Mouse (Mus musculus) forebrain, embryonic 13.5 days (tissue): ENCODE results near the gene Hist1h4j. TPM values are rescaled to one million over a fixed set of nuclear protein-coding genes. Genes with fewer than 3 reads are reported as not detected.
"Not testable (repeated sequence)": the region's sequence is repeated elsewhere in the genome, so short reads cannot be mapped to it uniquely, and the experiment has no call there.

Experiments used
- ATAC-seq: fragments of 200-750 bp; cut with Nextera tagmentation; 2 replicates; pipeline ENCODE4 v1.8.0; 2017
- H3K27ac ChIP-seq: fragments of 300-500 bp; sonication (generic); 2 replicates; pipeline ENCODE4 v1.5.1; 2015; ENCODE audit warnings: inconsistent platforms, mild to moderate bottlenecking, moderate library complexity
- H3K27me3 ChIP-seq: fragments of 300-500 bp; sonication (generic); 2 replicates; pipeline ENCODE4 v1.6.1; 2015; ENCODE audit warnings: mild to moderate bottlenecking, inconsistent platforms
- H3K36me3 ChIP-seq: fragments of 300-500 bp; sonication (generic); 2 replicates; pipeline ENCODE4 v1.6.1; 2015; ENCODE audit warnings: mild to moderate bottlenecking, inconsistent platforms; ENCODE audit not compliant: poor library complexity, severe bottlenecking
- H3K4me1 ChIP-seq: fragments of 300-500 bp; sonication (generic); 2 replicates; pipeline ENCODE4 v1.6.1; 2015; ENCODE audit warnings: inconsistent platforms
- H3K4me2 ChIP-seq: fragments of 300-500 bp; sonication (generic); 2 replicates; pipeline ENCODE4 v1.6.1; 2015; ENCODE audit warnings: inconsistent platforms, mild to moderate bottlenecking, moderate library complexity
- H3K4me3 ChIP-seq: fragments of 300-500 bp; sonication (generic); 2 replicates; pipeline ENCODE4 v1.5.1; 2015; ENCODE audit warnings: mild to moderate bottlenecking, inconsistent platforms
- H3K9ac ChIP-seq: fragments of 300-500 bp; sonication (generic); 2 replicates; pipeline ENCODE4 v1.6.1; 2015; ENCODE audit warnings: mild to moderate bottlenecking, inconsistent platforms
- H3K9me3 ChIP-seq: fragments of 300-500 bp; sonication (generic); replicated peaks from 2 replicates; pipeline ENCODE4 v1.6.1; 2016; ENCODE audit warnings: inconsistent platforms
- WGBS: fragments of 180-500 bp; shearing (Covaris S2); methylation state at CpG from one replicate; pipeline ENCODE4 v1.1.7; 2015; 5-methylcytosine and 5-hydroxymethylcytosine counted together
- polyA plus RNA-seq: library from polyadenylated mRNA; unstranded; fragments of >200 nt; fragmentation: Nextera tagmentation; extraction: Ambion mirVana; gene quantifications from 2 replicates; pipeline ENCODE4 v1.2.1, GENCODE M21; 2015

Hist1h4j gene
- polyA plus RNA-seq, 1 experiment from 2014 or later: 1.9 TPM

- WGBS: 60% methylated on average over 1 of the region's 1 CpGs
- H3K27me3 ChIP-seq: no peaks in the 10 kb centered on the region
- H3K4me3 ChIP-seq: no peak overlapping the region
- no peaks in the 10 kb centered on the region for H3K9me3 ChIP-seq
- peak overlapping the region; percentile 45 for H3K4me2 ChIP-seq
- H3K27ac ChIP-seq: no peak overlapping the region
- H3K9ac ChIP-seq: no peak overlapping the region
- ATAC-seq: no peak
- H3K4me1 ChIP-seq: peaks cover 22% of the 10 kb centered on the region
- no peaks in the 10 kb centered on the region for H3K36me3 ChIP-seq
Measured at GRCm38 (mm10) chr13:21755707-21756106, 20.8 kb downstream of the Hist1h4j start.

GRCm38 (mm10) chr13:21778814-21779766, 44.2 kb downstream of the Hist1h4j start:
- Histone ChIP-seq H3K27me3 (no peaks in the 10 kb centered on the region), H3K4me3 (peak overlapping the region; percentile 53)

GRCm38 (mm10) chr13:21779767-21780731, 45.2 kb downstream of the Hist1h4j start, which contains the start of gene Hist1h1b:
TSS of gene Hist1h1b (minus strand) at chr13:21780625.
- Histone ChIP-seq H3K4me2 (peak within 1 kb of the TSS; percentile 91), H3K9ac (peak within 1 kb of the TSS; percentile 92), H3K4me1 (peaks cover 45% of the 10 kb centered on the region), H3K27ac (peak within 1 kb of the TSS; percentile 97), H3K4me3 (peak within 1 kb of the TSS; percentile 53), H3K36me3 (no peaks in the 10 kb centered on the region), H3K9me3 (no peaks in the 10 kb centered on the region), H3K27me3 (no peaks in the 10 kb centered on the region)
- under 1% methylated on average over 44 of the region's 44 CpGs for WGBS
- peak; percentile 21; the same call in 1 of the 2 replicates for ATAC-seq

More at GRCm38 (mm10) chr13:21778814-21779766, 44.2 kb downstream of the Hist1h4j start:
- H3K36me3 ChIP-seq: no peaks in the 10 kb centered on the region
- H3K9me3 ChIP-seq: no peaks in the 10 kb centered on the region
- H3K27ac ChIP-seq: peak overlapping the region; percentile 97
- peak overlapping the region; percentile 92 for H3K9ac ChIP-seq
- peaks cover 40% of the 10 kb centered on the region for H3K4me1 ChIP-seq
- peak; percentile 92 for ATAC-seq
- H3K4me2 ChIP-seq: peak overlapping the region; percentile 91
- WGBS: 2% methylated on average over 33 of the region's 33 CpGs

GRCm38 (mm10) chr13:21781021-21781555, 46.2 kb downstream of the Hist1h4j start:
- Histone ChIP-seq H3K27me3 (no peaks in the 10 kb centered on the region), H3K9ac (peak overlapping the region; percentile 92; the same call in 1 of the 2 replicates), H3K4me2 (peak overlapping the region; percentile 91), H3K4me1 (peaks cover 52% of the 10 kb centered on the region), H3K27ac (peak overlapping the region; percentile 97), H3K9me3 (no peaks in the 10 kb centered on the region), H3K36me3 (no peaks in the 10 kb centered on the region), H3K4me3 (peak overlapping the region; percentile 53)
- 51% methylated on average over 6 of the region's 6 CpGs for WGBS
- no peak for ATAC-seq

GRCm38 (mm10) chr13:21781639-21782038, 46.8 kb downstream of the Hist1h4j start:
- 93% methylated on average over 1 of the region's 1 CpGs for WGBS
- Histone ChIP-seq H3K9ac (no peak overlapping the region), H3K9me3 (no peaks in the 10 kb centered on the region), H3K27ac (no peak overlapping the region), H3K4me3 (no peak overlapping the region), H3K27me3 (no peaks in the 10 kb centered on the region), H3K4me2 (no peak overlapping the region), H3K36me3 (no peaks in the 10 kb centered on the region), H3K4me1 (peaks cover 57% of the 10 kb centered on the region)
- ATAC-seq: no peak

GRCm38 (mm10) chr13:21782361-21783254, 47.7 kb downstream of the Hist1h4j start:
- H3K27ac ChIP-seq: peak overlapping the region; percentile 93
- peak overlapping the region; percentile 79 for H3K9ac ChIP-seq
- H3K4me2 ChIP-seq: peak overlapping the region; percentile 76
- not testable (repeated sequence) for ATAC-seq, H3K36me3 ChIP-seq, H3K9me3 ChIP-seq, H3K27me3 ChIP-seq
- under 1% methylated on average over 21 of the region's 35 CpGs for WGBS
- peak overlapping the region; percentile 46 for H3K4me3 ChIP-seq
- H3K4me1 ChIP-seq: peaks cover 57% of the 10 kb centered on the region

GRCm38 (mm10) chr13:21783255-21783617, 48.4 kb downstream of the Hist1h4j start, which contains the start of gene Hist1h3i:
TSS of gene Hist1h3i (minus strand) at chr13:21783370.
- no peaks in the 10 kb centered on the region for H3K27me3 ChIP-seq

GRCm38 (mm10) chr13:21783734-21784161, 48.9 kb downstream of the Hist1h4j start:
- peak overlapping the region; percentile 76 for H3K4me2 ChIP-seq
- H3K4me3 ChIP-seq: peak overlapping the region; percentile 46
- no peaks in the 10 kb centered on the region for H3K27me3 ChIP-seq
- H3K4me1 ChIP-seq: peaks cover 58% of the 10 kb centered on the region
- no peaks in the 10 kb centered on the region for H3K9me3 ChIP-seq
- no peak for ATAC-seq
- peak overlapping the region; percentile 83 for H3K27ac ChIP-seq
- peak overlapping the region; percentile 53 for H3K9ac ChIP-seq
- 3% methylated on average over 9 of the region's 9 CpGs for WGBS
- no peaks in the 10 kb centered on the region for H3K36me3 ChIP-seq

More at GRCm38 (mm10) chr13:21783255-21783617, 48.4 kb downstream of the Hist1h4j start, which contains the start of gene Hist1h3i:
- H3K4me2 ChIP-seq: peak within 1 kb of the TSS; percentile 76
- H3K36me3 ChIP-seq: no peaks in the 10 kb centered on the region
- H3K27ac ChIP-seq: peak within 1 kb of the TSS; percentile 93
- ATAC-seq: peak; percentile 84
- peak within 1 kb of the TSS; percentile 46 for H3K4me3 ChIP-seq
- 1% methylated on average over 19 of the region's 20 CpGs for WGBS
- H3K9ac ChIP-seq: peak within 1 kb of the TSS; percentile 79
- peaks cover 58% of the 10 kb centered on the region for H3K4me1 ChIP-seq
- H3K9me3 ChIP-seq: no peaks in the 10 kb centered on the region

- H3K4me3 ChIP-seq: 0 out of 2 replicates have a peak overlapping the region, but pooled peaks have one; percentile 46
- 17% methylated on average over 6 of the region's 6 CpGs for WGBS
- peak overlapping the region; percentile 53 for H3K9ac ChIP-seq
Measured at GRCm38 (mm10) chr13:21784311-21784710, 49.4 kb downstream of the Hist1h4j start.

More at GRCm38 (mm10) chr13:21784311-21784710, 49.4 kb downstream of the Hist1h4j start:
- Histone ChIP-seq H3K36me3 (no peaks in the 10 kb centered on the region), H3K27ac (peak overlapping the region; percentile 83), H3K4me1 (peaks cover 59% of the 10 kb centered on the region), H3K9me3 (no peaks in the 10 kb centered on the region), H3K4me2 (peak overlapping the region; percentile 76), H3K27me3 (no peaks in the 10 kb centered on the region)
- ATAC-seq: no peak
